Mouse (Mus musculus) C2C12 (cell line): Measurements from ENCODE around the gene Wdr45b. TPM values are rescaled to one million over a fixed set of nuclear protein-coding genes. Genes with fewer than 3 reads are reported as not detected.

Experiments used
- H3K27me3 ChIP-seq: one replicate; pipeline ENCODE4 v1.6.1; 2011; ENCODE audit not compliant: control insufficient read depth, insufficient read depth, insufficient read length
- H3K36me3 ChIP-seq: one replicate; pipeline ENCODE4 v1.6.1; 2011; ENCODE audit not compliant: control insufficient read depth, insufficient read depth
- H3K4me3 ChIP-seq: one replicate; pipeline ENCODE4 v1.5.1; 2011; ENCODE audit warnings: mild to moderate bottlenecking, control low read depth; ENCODE audit not compliant: poor library complexity, insufficient read depth, severe bottlenecking
- H3K79me2 ChIP-seq: one replicate; pipeline ENCODE4 v1.6.1; 2011; ENCODE audit not compliant: control insufficient read depth, insufficient read depth
- H3K79me3 ChIP-seq: one replicate; pipeline ENCODE4 v1.6.1; 2011; ENCODE audit warnings: low read depth, control low read depth
- H3ac ChIP-seq: one replicate; pipeline ENCODE3; 2011; ENCODE audit warnings: low read depth; ENCODE audit not compliant: control insufficient read depth, insufficient read length
- CEBPB ChIP-seq: IDR thresholded peaks from one replicate; pipeline ENCODE4 v1.6.1; 2011; ENCODE audit warnings: low read depth, mild to moderate bottlenecking, control low read depth, moderate library complexity
- CTCF ChIP-seq: IDR thresholded peaks from one replicate; pipeline ENCODE4 v1.5.1; 2011; ENCODE audit not compliant: control insufficient read depth, insufficient read depth, insufficient read length
- FOSL1 ChIP-seq: IDR thresholded peaks from one replicate; pipeline ENCODE4 v1.8.0; 2011; ENCODE audit warnings: mild to moderate bottlenecking, low read length; ENCODE audit not compliant: poor library complexity, insufficient read depth, severe bottlenecking
- MAX ChIP-seq: IDR thresholded peaks from one replicate; pipeline ENCODE4 v1.6.1; 2011; ENCODE audit warnings: mild to moderate bottlenecking, control low read depth
- MYOD1 ChIP-seq: IDR thresholded peaks from one replicate; pipeline ENCODE4 v1.6.1; 2011; ENCODE audit warnings: low read depth; ENCODE audit not compliant: control insufficient read depth, insufficient read length
- MYOG ChIP-seq: IDR thresholded peaks from one replicate; pipeline ENCODE4 v1.6.1; 2011; ENCODE audit not compliant: control insufficient read depth, insufficient read length; ENCODE audit errors: extremely low read depth
- USF1 ChIP-seq: IDR thresholded peaks from one replicate; pipeline ENCODE4 v1.6.1; 2011; ENCODE audit warnings: low read depth, mild to moderate bottlenecking, control low read depth, moderate library complexity
- polyA plus RNA-seq: library from polyadenylated mRNA; unstranded; fragments of >200 nt; fragmentation: generic; extraction: Trizol; gene quantifications from one replicate; pipeline ENCODE4 v1.2.1, GENCODE M21; 2012; ENCODE audit warnings: missing spikeins

Gene Wdr45b
- polyA plus RNA-seq, 1 experiment = 60.9 TPM

DNA sequence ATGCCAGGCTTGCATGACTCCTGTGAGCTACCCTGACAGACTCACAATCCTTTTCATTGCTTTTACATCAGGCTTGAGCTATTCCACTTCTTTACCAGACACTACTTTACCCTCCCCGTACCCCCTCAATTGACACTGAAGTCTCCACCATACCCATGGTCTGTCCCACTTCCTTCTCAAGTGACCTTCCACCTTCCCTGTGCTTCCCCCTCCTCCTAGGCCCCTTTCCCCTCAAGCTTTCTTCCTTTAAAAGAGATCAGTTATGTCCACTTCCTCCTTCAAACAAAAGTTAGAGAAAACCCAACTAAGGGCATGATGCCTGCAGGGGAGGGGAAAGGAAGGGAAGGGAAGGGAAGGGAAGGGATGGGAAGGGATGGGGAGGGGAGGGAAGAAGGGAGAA lies 14.0 kb downstream of the Wdr45b start:
- peaks cover 18% of the 10 kb centered on the region for H3K79me3 ChIP-seq
- H3K4me3 ChIP-seq = no peak overlapping the region
- H3K79me2 ChIP-seq = peaks cover 62% of the 10 kb centered on the region
- H3ac ChIP-seq = no peak overlapping the region
- H3K27me3 ChIP-seq = no peaks in the 10 kb centered on the region
- H3K36me3 ChIP-seq = peaks cover 48% of the 10 kb centered on the region
- no peak for TF ChIP-seq CEBPB

DNA sequence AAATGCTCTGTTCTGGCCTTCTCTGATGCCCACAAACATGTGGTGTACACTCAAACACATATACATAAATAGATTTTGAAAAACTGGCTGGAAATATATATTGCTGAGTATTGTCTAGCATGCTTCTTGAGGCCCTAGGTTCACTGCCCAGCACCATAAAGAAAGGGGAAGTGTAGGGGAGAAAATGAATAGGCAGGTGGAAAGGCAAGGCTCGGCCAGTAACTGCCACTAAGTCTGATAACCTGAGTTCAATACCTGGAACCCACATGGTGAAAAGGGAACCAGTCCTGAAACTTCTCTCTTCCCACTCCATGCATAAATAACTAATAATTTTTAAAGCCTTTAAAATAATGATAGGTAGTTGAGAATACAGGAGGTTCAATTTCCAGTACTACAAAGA lies 14.6 kb downstream of the Wdr45b start:
- Histone ChIP-seq H3K27me3 (no peaks in the 10 kb centered on the region), H3K4me3 (no peak overlapping the region), H3K79me2 (peaks cover 56% of the 10 kb centered on the region), H3K36me3 (peaks cover 55% of the 10 kb centered on the region), H3ac (no peak overlapping the region), H3K79me3 (peaks cover 18% of the 10 kb centered on the region)
- no peak for TF ChIP-seq MYOD1
- TF ChIP-seq CEBPB = no peak
- TF ChIP-seq FOSL1 = no peak
- no peak for TF ChIP-seq MYOG
- TF ChIP-seq MAX = no peak
- TF ChIP-seq USF1 = no peak
- no peak for TF ChIP-seq CTCF

DNA sequence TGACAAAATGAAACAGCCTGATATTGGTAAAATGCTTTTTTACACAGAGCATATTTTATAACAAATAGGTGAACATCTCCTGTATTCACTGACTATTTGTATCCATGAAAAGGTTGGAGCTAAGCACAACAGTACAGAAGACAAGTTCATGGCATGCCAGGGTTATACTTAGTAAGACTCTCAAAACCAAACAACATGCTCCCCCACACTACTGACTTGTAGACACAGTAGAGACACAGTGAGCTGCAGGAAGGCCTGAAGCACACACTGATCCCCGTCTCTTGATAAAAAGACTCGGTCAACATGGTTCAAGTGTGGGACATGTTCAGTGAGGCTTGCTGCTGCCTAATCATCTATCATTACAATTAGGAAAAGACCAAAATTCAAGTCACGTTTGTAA lies 22.6 kb downstream of the Wdr45b start:
- Histone ChIP-seq H3K79me3 (peaks cover 3% of the 10 kb centered on the region), H3K27me3 (no peaks in the 10 kb centered on the region), H3K36me3 (peaks cover 88% of the 10 kb centered on the region), H3K4me3 (no peak overlapping the region), H3K79me2 (peaks cover 19% of the 10 kb centered on the region), H3ac (no peak overlapping the region)
- TF ChIP-seq MYOG (no peak), CTCF (no peak), MYOD1 (no peak), MAX (no peak), CEBPB (no peak), FOSL1 (no peak), USF1 (no peak)

GRCm38 (mm10) chr11:121328619-121329018 lies 25.6 kb downstream of the Wdr45b start:
- Histone ChIP-seq H3K36me3 (peaks cover 72% of the 10 kb centered on the region), H3K79me2 (peaks cover 19% of the 10 kb centered on the region), H3K27me3 (no peaks in the 10 kb centered on the region), H3K4me3 (no peak overlapping the region), H3K79me3 (peaks cover 2% of the 10 kb centered on the region), H3ac (no peak overlapping the region)
- TF ChIP-seq MYOD1 (no peak), FOSL1 (no peak), USF1 (no peak), MAX (no peak), CEBPB (no peak), MYOG (no peak), CTCF (no peak)

- TF ChIP-seq MAX (no peak), CEBPB (no peak), CTCF (no peak), MYOG (no peak), USF1 (no peak), MYOD1 (no peak), FOSL1 (no peak)
- Histone ChIP-seq H3K36me3 (peaks cover 70% of the 10 kb centered on the region), H3ac (no peak overlapping the region), H3K27me3 (no peaks in the 10 kb centered on the region), H3K4me3 (no peak overlapping the region), H3K79me3 (peaks cover 2% of the 10 kb centered on the region), H3K79me2 (peaks cover 17% of the 10 kb centered on the region)
Measured at GRCm38 (mm10) chr11:121328206-121328605, 26.0 kb downstream of the Wdr45b start.

- Histone ChIP-seq H3K79me3 (peaks cover 2% of the 10 kb centered on the region), H3K4me3 (no peak overlapping the region), H3ac (no peak overlapping the region), H3K36me3 (peaks cover 57% of the 10 kb centered on the region), H3K27me3 (no peaks in the 10 kb centered on the region), H3K79me2 (peaks cover 2% of the 10 kb centered on the region)
- TF ChIP-seq MYOD1 (no peak), CEBPB (no peak), MYOG (no peak), MAX (no peak), FOSL1 (no peak), CTCF (no peak), USF1 (no peak)
Measured at GRCm38 (mm10) chr11:121326681-121327080, 27.6 kb downstream of the Wdr45b start.
